Mouse (Mus musculus) ES-E14 (cell line): ENCODE data around the gene Ndufaf7. TPM values are rescaled to one million over a fixed set of nuclear protein-coding genes. Genes with fewer than 3 reads are reported as not detected.

Experiments
- DNase-seq: peaks from one replicate; pipeline ENCODE4 v3.0.0-alpha.2; 2013; ENCODE audit warnings: low read depth, low spot score
- H3K27ac ChIP-seq: 2 replicates; pipeline ENCODE4 v1.5.1; 2012; ENCODE audit warnings: low read depth, mild to moderate bottlenecking, low read length, moderate library complexity, mixed read lengths; ENCODE audit not compliant: poor library complexity, insufficient read depth, severe bottlenecking
- H3K36me3 ChIP-seq: 2 replicates; pipeline ENCODE4 v1.6.1; 2012; ENCODE audit warnings: mild to moderate bottlenecking, low read length, moderate library complexity, mixed read lengths; ENCODE audit not compliant: control insufficient read depth, poor library complexity, insufficient read depth, severe bottlenecking
- H3K4me1 ChIP-seq, 2 experiments: fragments of 150-350 bp in 1 of 2; sonication (generic) in 1 of 2; 2 replicates each; pipeline ENCODE4 v1.6.1; 2012; ENCODE audit warnings: low read length in 2 of 2, mild to moderate bottlenecking in 1 of 2, mixed read lengths in 1 of 2; ENCODE audit not compliant: control insufficient read depth in 2 of 2, insufficient read depth in 2 of 2, poor library complexity in 1 of 2
- H3K4me3 ChIP-seq, 2 experiments: fragments of 150-350 bp in 1 of 2; sonication (generic) in 1 of 2; 2 replicates each; pipeline ENCODE4 v1.5.1; 2012; ENCODE audit warnings: low read length in 2 of 2, low read depth in 1 of 2, mild to moderate bottlenecking in 1 of 2, mixed read lengths in 1 of 2; ENCODE audit not compliant: insufficient read depth in 1 of 2, poor library complexity in 1 of 2, severe bottlenecking in 1 of 2
- H3K9ac ChIP-seq: 2 replicates; pipeline ENCODE4 v1.6.1; 2012; ENCODE audit warnings: low read depth, mild to moderate bottlenecking, low read length, mixed read lengths; ENCODE audit not compliant: poor library complexity, insufficient read depth, severe bottlenecking
- H3K9me3 ChIP-seq: fragments of 150-350 bp; sonication (generic); 2 replicates; pipeline ENCODE4 v1.6.1; 2012; ENCODE audit warnings: low read depth, mild to moderate bottlenecking, low read length; ENCODE audit not compliant: control insufficient read depth, insufficient read depth
- CHD2 ChIP-seq: IDR thresholded peaks from 2 replicates; pipeline ENCODE4 v1.6.1; 2014; ENCODE audit warnings: mild to moderate bottlenecking, low read depth, low read length, inconsistent platforms
- HCFC1 ChIP-seq: IDR thresholded peaks from 2 replicates; pipeline ENCODE4 v1.6.1; 2012; ENCODE audit warnings: low read length, inconsistent platforms, borderline replicate concordance; ENCODE audit not compliant: insufficient read depth
- MAFK ChIP-seq: IDR thresholded peaks from 2 replicates; pipeline ENCODE4 v1.6.1; 2014; ENCODE audit warnings: mild to moderate bottlenecking, low read depth, low read length, inconsistent platforms; ENCODE audit not compliant: insufficient read depth
- ZC3H11A ChIP-seq: IDR thresholded peaks from 2 replicates; pipeline ENCODE4 v1.6.1; 2012; ENCODE audit warnings: low read depth, mild to moderate bottlenecking, inconsistent platforms, low read length, borderline replicate concordance
- ZNF384 ChIP-seq: IDR thresholded peaks from 2 replicates; pipeline ENCODE4 v1.6.1; 2012; ENCODE audit warnings: low read depth, low read length, inconsistent platforms
- in situ Hi-C, 2 experiments: fragments of 600-800 bp; cut with MboI; formaldehyde crosslinking; loops; one replicate each; pipeline ENCODE4 v1.15.1; 2025; ENCODE audit warnings: low sequenced_read_pairs in 2 of 2, inconsistent platforms in 1 of 2; ENCODE audit not compliant: unreplicated experiment in 2 of 2
- total RNA-seq: library from RNA; depleted of rRNA; stranded (reverse); fragments of 300-350 nt; gene quantifications from 2 replicates; pipeline ENCODE4 v1.2.3, GENCODE M21; 2012

The Ndufaf7 gene
- total RNA-seq, 1 experiment: 20.8 TPM

DNA sequence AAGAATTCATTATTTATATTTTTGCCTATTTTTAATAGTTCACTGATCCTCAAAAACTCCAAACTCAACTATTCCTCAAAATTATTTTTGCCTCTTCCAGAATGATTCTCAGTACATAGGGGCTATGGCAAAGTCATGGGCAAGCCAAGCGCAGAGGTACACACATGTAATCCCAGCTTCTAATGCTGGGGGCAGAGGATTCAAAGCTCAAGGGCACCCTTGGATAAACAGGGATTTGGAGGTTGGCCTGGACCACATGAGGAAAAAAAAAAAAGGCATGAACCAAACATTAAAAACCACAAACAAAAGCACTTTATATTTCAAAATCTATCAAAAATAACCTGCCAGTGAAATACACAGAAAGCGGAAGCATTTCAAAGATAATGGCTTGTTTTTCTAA lies 54.6 kb downstream of the Ndufaf7 start:
- TF ChIP-seq ZC3H11A: no peak
- Histone ChIP-seq H3K9ac (no peak overlapping the region), H3K4me1 (no peaks in the 10 kb centered on the region), H3K4me3 (no peak overlapping the region), H3K27ac (no peak overlapping the region), H3K36me3 (no peaks in the 10 kb centered on the region), H3K9me3 (no peaks in the 10 kb centered on the region)
- DNase-seq: no peak
- in situ Hi-C loops: no loop called here

DNA sequence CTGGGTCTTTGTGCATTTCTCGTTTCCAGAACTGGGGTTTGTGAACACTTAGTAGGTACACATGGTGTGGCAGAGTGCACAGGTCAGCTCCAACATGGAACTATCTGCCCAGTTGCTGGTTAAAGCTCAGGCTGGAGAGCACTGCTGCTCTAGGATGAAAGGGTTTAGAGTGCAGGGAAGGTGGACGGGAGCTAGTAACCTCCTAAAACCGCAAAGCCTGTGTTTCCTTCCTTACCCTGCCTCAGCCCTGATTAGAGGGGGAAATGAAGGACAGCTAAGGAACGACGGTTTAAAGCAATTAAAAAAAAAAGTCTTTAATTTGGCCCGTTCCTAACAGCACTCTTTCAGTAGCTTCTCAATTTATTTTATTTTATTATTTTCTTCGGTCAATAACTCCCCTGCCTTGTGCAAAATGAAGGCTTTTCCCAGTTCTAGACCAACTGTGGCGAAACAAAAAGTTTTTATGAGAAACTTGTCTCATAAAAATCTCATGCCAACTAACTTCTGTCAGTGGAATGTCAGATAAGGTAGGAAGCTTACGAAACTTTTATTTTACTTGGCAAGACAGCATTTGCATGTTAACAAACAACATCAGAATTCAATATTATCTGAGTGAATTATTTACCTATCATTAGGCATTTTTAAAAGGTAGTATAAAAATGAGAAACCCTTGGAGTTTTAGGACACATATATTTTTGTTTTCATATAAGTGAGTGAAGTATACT lies 55.5 kb downstream of the Ndufaf7 start:
- TF ChIP-seq ZC3H11A (no peak), MAFK (no peak), ZNF384 (no peak), HCFC1 (no peak), CHD2 (no peak)
- Histone ChIP-seq H3K4me1 (no peaks in the 10 kb centered on the region), H3K27ac (no peak overlapping the region), H3K4me3 (no peak overlapping the region), H3K9me3 (no peaks in the 10 kb centered on the region), H3K36me3 (no peaks in the 10 kb centered on the region), H3K9ac (peak overlapping the region; percentile 15; the same call in 1 of the 2 replicates)
- DNase-seq: no peak
- in situ Hi-C loops: no loop called here

DNA sequence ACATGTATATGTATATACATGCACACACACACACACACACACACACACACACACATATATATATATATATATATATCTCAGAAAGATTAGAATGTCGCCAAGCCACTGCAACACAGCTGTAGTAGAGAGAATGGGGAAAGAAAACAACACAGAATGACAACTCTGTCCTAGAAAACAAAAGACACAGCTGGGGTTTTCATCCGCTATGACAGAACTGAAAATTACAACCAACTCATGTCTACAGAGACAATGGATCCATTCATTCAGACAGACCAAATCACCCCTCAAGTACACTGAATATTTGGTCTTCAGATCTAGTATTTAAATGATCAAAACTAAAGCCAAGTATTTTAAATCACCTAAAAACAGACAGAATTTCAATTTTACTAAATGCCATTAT lies 56.7 kb downstream of the Ndufaf7 start:
- TF ChIP-seq MAFK (no peak), ZC3H11A (no peak), HCFC1 (no peak), CHD2 (no peak), ZNF384 (no peak)
- in situ Hi-C loops: no loop called here

DNA sequence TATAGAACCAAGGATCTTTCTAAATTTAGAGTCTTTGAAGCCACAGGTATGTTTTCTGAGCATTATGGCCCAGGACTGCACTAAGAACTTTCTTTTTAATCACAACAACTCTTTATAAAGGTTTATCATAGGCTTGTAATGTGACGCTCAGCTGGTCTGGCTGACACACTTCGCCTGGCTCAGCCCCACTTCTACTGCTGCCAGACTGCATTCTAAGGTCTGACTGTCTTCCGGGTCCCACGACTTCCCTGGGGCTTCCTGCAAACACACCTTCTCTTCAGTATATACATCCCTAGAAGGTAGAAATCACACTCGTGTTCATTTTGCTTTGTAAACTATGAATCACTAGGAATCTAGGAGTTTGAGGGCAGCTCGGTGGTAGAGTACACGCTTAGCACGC lies 57.4 kb downstream of the Ndufaf7 start:
- TF ChIP-seq HCFC1 (no peak), ZC3H11A (no peak), MAFK (no peak), CHD2 (no peak), ZNF384 (no peak)
- Histone ChIP-seq H3K9ac (no peak overlapping the region), H3K9me3 (no peaks in the 10 kb centered on the region), H3K27ac (no peak overlapping the region), H3K4me1 (no peaks in the 10 kb centered on the region), H3K4me3 (no peak overlapping the region), H3K36me3 (no peaks in the 10 kb centered on the region)
- in situ Hi-C loops: no loop called here
- DNase-seq: no peak

More for the DNA sequence above, 56.7 kb downstream of the Ndufaf7 start:
- no peak for DNase-seq
- H3K4me1 ChIP-seq: no peaks in the 10 kb centered on the region
- no peaks in the 10 kb centered on the region for H3K36me3 ChIP-seq
- H3K9ac ChIP-seq: no peak overlapping the region
- no peak overlapping the region for H3K27ac ChIP-seq
- H3K9me3 ChIP-seq: no peaks in the 10 kb centered on the region
- H3K4me3 ChIP-seq: no peak overlapping the region
